Mouse (Mus musculus) limb, embryonic 14.5 days (tissue): ENCODE measurements around the gene Rbfox1. TPM values are rescaled to one million over a fixed set of nuclear protein-coding genes. Genes with fewer than 3 reads are reported as not detected.
A peak's percentile ranks its signal among the peaks of the same experiment; 100 is the strongest.

Experiments
- ATAC-seq: fragments of 200-750 bp; cut with Nextera tagmentation; 2 replicates; pipeline ENCODE4 v1.8.0; 2017; ENCODE audit warnings: low read depth, moderate number of reproducible peaks, moderate TSS enrichment; ENCODE audit not compliant: low FRiP score
- DNase-seq: peaks from one replicate; pipeline ENCODE4 v3.0.0-alpha.2; 2015; ENCODE audit warnings: low spot score
- H3K27ac ChIP-seq: fragments of 300-500 bp; sonication (generic); replicated peaks from 2 replicates; pipeline ENCODE4 v1.5.1; 2014; ENCODE audit warnings: low read depth, mild to moderate bottlenecking, low read length, moderate library complexity, mixed read lengths
- H3K27me3 ChIP-seq: fragments of 300-500 bp; sonication (generic); 2 replicates; pipeline ENCODE4 v1.6.1; 2014; ENCODE audit warnings: low read length, mixed read lengths; ENCODE audit not compliant: control insufficient read depth, insufficient read depth
- H3K36me3 ChIP-seq: fragments of 300-500 bp; sonication (generic); 2 replicates; pipeline ENCODE4 v1.6.1; 2014; ENCODE audit warnings: mild to moderate bottlenecking, low read length, moderate library complexity, mixed read lengths; ENCODE audit not compliant: control insufficient read depth, insufficient read depth
- H3K4me1 ChIP-seq: fragments of 300-500 bp; sonication (generic); 2 replicates; pipeline ENCODE4 v1.6.1; 2014; ENCODE audit warnings: antibody characterized with exemption, low read length, mixed read lengths; ENCODE audit not compliant: control insufficient read depth, insufficient read depth
- H3K4me2 ChIP-seq: fragments of 300-500 bp; sonication (generic); replicated peaks from 2 replicates; pipeline ENCODE4 v1.6.1; 2014; ENCODE audit warnings: low read depth, mild to moderate bottlenecking, low read length, moderate library complexity; ENCODE audit not compliant: severe bottlenecking
- H3K4me3 ChIP-seq: fragments of 300-500 bp; sonication (generic); replicated peaks from 2 replicates; pipeline ENCODE4 v1.5.1; 2014; ENCODE audit warnings: low read length
- H3K9ac ChIP-seq: fragments of 300-500 bp; sonication (generic); 2 replicates; pipeline ENCODE4 v1.6.1; 2014; ENCODE audit warnings: mild to moderate bottlenecking, low read depth, low read length, moderate library complexity; ENCODE audit not compliant: severe bottlenecking
- H3K9me3 ChIP-seq: fragments of 300-500 bp; sonication (generic); 2 replicates; pipeline ENCODE4 v1.6.1; 2016; ENCODE audit warnings: low read length; ENCODE audit not compliant: control insufficient read depth
- POLR2A ChIP-seq: fragments of 200-500 bp; IDR thresholded peaks from 2 replicates; pipeline ENCODE4 v1.8.0; 2012; ENCODE audit warnings: inconsistent platforms, mild to moderate bottlenecking, moderate library complexity, borderline replicate concordance; ENCODE audit not compliant: insufficient read depth, insufficient read length; ENCODE audit errors: extremely low read depth
- WGBS: fragments of 180-500 bp; shearing (Covaris S2); extraction: QIAGEN DNeasy Blood & Tissue Kit; methylation state at CpG from one replicate; pipeline ENCODE4 v1.1.7; 2014; 5-methylcytosine and 5-hydroxymethylcytosine counted together
- polyA plus RNA-seq, 2 experiments: library from polyadenylated mRNA; depleted of rRNA in 1 of 2; stranded (reverse) in 1 of 2; unstranded in 1 of 2; fragments of >200 nt; fragmentation: Nextera tagmentation in 1 of 2; extraction: Ambion mirVana in 1 of 2; gene quantifications; 2 replicates each; pipeline versions ENCODE4 v1.2.1 to v1.2.3; 2012 to 2014

The Rbfox1 gene
- polyA plus RNA-seq, 2 experiments = 3.8 to 6.0 TPM

GRCm38 (mm10) chr16:7154671-7155070 lies 1269.5 kb downstream of the Rbfox1 start:
- DNase-seq (no peak), ATAC-seq (no peak)
- Histone ChIP-seq H3K27ac (no peak overlapping the region), H3K4me2 (no peak overlapping the region), H3K9me3 (no peaks in the 10 kb centered on the region), H3K27me3 (no peaks in the 10 kb centered on the region), H3K36me3 (no peaks in the 10 kb centered on the region), H3K9ac (no peak overlapping the region), H3K4me3 (no peak overlapping the region), H3K4me1 (peaks cover 8% of the 10 kb centered on the region)
- TF ChIP-seq POLR2A = no peak
- 84% methylated on average over 3 of the region's 3 CpGs for WGBS

- no peak for TF ChIP-seq POLR2A
- WGBS = 67% methylated on average over 7 of the region's 8 CpGs
- DNase-seq = no peak
Measured at GRCm38 (mm10) chr16:7158856-7159826, 1274.0 kb downstream of the Rbfox1 start.

DNA sequence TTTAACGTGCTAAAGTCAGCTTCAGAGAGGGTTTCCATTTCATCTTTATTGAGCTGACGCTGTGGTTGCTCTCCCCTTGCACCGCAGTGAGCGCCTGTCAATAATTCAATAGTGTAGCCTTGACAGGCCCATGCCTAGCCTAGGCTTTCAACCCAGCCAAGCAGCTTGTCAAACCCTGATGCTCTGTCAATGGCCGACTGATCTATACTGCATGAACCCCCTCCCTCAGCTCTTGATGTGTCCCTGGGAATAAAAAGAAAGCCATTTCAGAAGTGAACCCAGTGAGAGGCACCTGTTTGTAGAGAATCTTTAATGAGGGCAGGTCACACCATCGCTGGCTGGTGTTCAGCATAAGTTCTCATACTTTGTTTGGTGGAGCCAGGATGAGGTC lies 1274.7 kb downstream of the Rbfox1 start:
- ATAC-seq = no peak
- Histone ChIP-seq H3K27ac (no peak overlapping the region), H3K4me1 (peaks cover 8% of the 10 kb centered on the region), H3K4me2 (no peak overlapping the region), H3K4me3 (no peak overlapping the region), H3K36me3 (no peaks in the 10 kb centered on the region), H3K9me3 (no peaks in the 10 kb centered on the region), H3K27me3 (no peaks in the 10 kb centered on the region), H3K9ac (no peak overlapping the region)
- DNase-seq = no peak
- WGBS = 61% methylated on average over 6 of the region's 6 CpGs
- TF ChIP-seq POLR2A = no peak

More at GRCm38 (mm10) chr16:7158856-7159826, 1274.0 kb downstream of the Rbfox1 start:
- ATAC-seq = no peak
- Histone ChIP-seq H3K4me3 (no peak overlapping the region), H3K9me3 (no peaks in the 10 kb centered on the region), H3K27me3 (no peaks in the 10 kb centered on the region), H3K36me3 (no peaks in the 10 kb centered on the region), H3K9ac (no peak overlapping the region), H3K4me1 (peaks cover 4% of the 10 kb centered on the region), H3K4me2 (no peak overlapping the region), H3K27ac (no peak overlapping the region)

DNA sequence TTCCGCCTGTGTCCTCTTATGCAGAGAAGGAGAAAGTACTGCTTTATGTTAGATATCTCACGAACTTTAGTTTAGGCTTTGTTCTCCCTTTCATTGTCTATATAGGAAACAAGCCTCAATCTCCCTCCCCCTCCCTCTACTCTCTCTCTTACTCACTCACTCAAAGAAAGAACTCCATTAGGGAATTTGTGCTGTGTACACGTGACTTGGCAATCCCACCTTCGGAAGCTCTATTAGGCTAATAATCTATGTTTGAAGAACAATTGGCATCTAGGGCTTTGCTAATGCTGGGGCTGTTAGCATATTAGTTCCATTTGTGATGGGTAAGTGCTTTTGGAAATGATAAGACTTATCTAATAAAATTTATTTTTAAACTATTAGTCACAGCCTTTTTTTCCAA lies 1277.0 kb downstream of the Rbfox1 start:
- Histone ChIP-seq H3K36me3 (no peaks in the 10 kb centered on the region), H3K9ac (no peak overlapping the region), H3K27ac (no peak overlapping the region), H3K27me3 (no peaks in the 10 kb centered on the region), H3K4me1 (peaks cover 8% of the 10 kb centered on the region), H3K4me3 (no peak overlapping the region), H3K4me2 (no peak overlapping the region), H3K9me3 (no peaks in the 10 kb centered on the region)
- WGBS = 84% methylated on average over 4 of the region's 4 CpGs
- TF ChIP-seq POLR2A = no peak
- ATAC-seq (no peak), DNase-seq (no peak)

GRCm38 (mm10) chr16:7163688-7164087 lies 1278.5 kb downstream of the Rbfox1 start:
- TF ChIP-seq POLR2A = no peak
- WGBS = 46% methylated on average over 4 of the region's 4 CpGs

More at GRCm38 (mm10) chr16:7163688-7164087, 1278.5 kb downstream of the Rbfox1 start:
- Histone ChIP-seq H3K9me3 (no peaks in the 10 kb centered on the region), H3K36me3 (no peaks in the 10 kb centered on the region), H3K4me1 (peaks cover 8% of the 10 kb centered on the region), H3K4me3 (no peak overlapping the region), H3K27ac (no peak overlapping the region), H3K27me3 (no peaks in the 10 kb centered on the region), H3K4me2 (no peak overlapping the region), H3K9ac (no peak overlapping the region)
- ATAC-seq (peak; percentile 50; the same call in 1 of the 2 replicates), DNase-seq (no peak)
